Comparison of ENCODE assay signal across 28 mouse cellular contexts in genomic region chr10:11039323-11039722, GRCm38 (mm10). TPM values are rescaled to one million over a fixed set of nuclear protein-coding genes. Genes with fewer than 3 reads are reported as not detected.
DNase-seq lines count a peak whose midpoint lies in the region; ATAC-seq and TF ChIP-seq lines count a peak whose summit lies in the region.
"Had no signal": no experiment of that assay in that cellular context is flagged by ENCODE, and none has a peak within 500 bp of the region (broad histone marks: within the 10 kb centered on the region; RNA-seq: fewer than 3 reads in every experiment).

No protein-coding gene starts in this region.

- in situ Hi-C loops in ES-E14 (cut with MboI; ENCODE audit: low sequenced_read_pairs in 2 of 2, unreplicated experiment in 2 of 2): no loop called here

- no peak overlapping the region for H3K9ac ChIP-seq in heart, postnatal 0 days (replicated peaks; ENCODE audit: low read depth, low read length)
- no peak overlapping the region for H3K9ac ChIP-seq in heart, embryonic 12.5 days
- H3K9ac ChIP-seq in lung, embryonic 14.5 days: no peak overlapping the region
- no peak overlapping the region for H3K9ac ChIP-seq in ES-E14 (ENCODE audit: insufficient read depth, low read depth, low read length, poor library complexity, severe bottlenecking)
- no peak overlapping the region for H3K9ac ChIP-seq in stomach, postnatal 0 days (ENCODE audit: low read length)
- H3K9ac ChIP-seq: forebrain, postnatal 0 days; heart, embryonic 15.5 days; limb, embryonic 15.5 days; liver, embryonic 14.5 days; lung, embryonic 15.5 days; neural tube, embryonic 13.5 days had no signal

- H3K4me1 ChIP-seq in heart, postnatal 0 days (ENCODE audit: control insufficient read depth, insufficient read depth): no peaks in the 10 kb centered on the region
- no peaks in the 10 kb centered on the region for H3K4me1 ChIP-seq in heart, embryonic 12.5 days (replicated peaks)
- no peaks in the 10 kb centered on the region for H3K4me1 ChIP-seq in lung, embryonic 14.5 days (ENCODE audit: insufficient read depth)
- no peaks in the 10 kb centered on the region for H3K4me1 ChIP-seq in ES-E14 (ENCODE audit: control insufficient read depth in 2 of 2, insufficient read depth in 2 of 2, low read length in 2 of 2, poor library complexity in 1 of 2)
- H3K4me1 ChIP-seq in stomach, postnatal 0 days (replicated peaks; ENCODE audit: control insufficient read depth, insufficient read depth): no peaks in the 10 kb centered on the region
- H3K4me1 ChIP-seq: heart, embryonic 15.5 days; limb, embryonic 15.5 days; lung, embryonic 15.5 days; neural tube, embryonic 13.5 days had no signal

- no peaks in the 10 kb centered on the region for H3K9me3 ChIP-seq in heart, postnatal 0 days (replicated peaks; ENCODE audit: control insufficient read depth, low read length)
- no peaks in the 10 kb centered on the region for H3K9me3 ChIP-seq in heart, embryonic 12.5 days (replicated peaks)
- H3K9me3 ChIP-seq in lung, embryonic 14.5 days (ENCODE audit: low read depth, low read length): no peaks in the 10 kb centered on the region
- H3K9me3 ChIP-seq in ES-E14 (ENCODE audit: control insufficient read depth, insufficient read depth, low read depth, low read length): no peaks in the 10 kb centered on the region
- H3K9me3 ChIP-seq in stomach, postnatal 0 days (ENCODE audit: control insufficient read depth, low read length): no peaks in the 10 kb centered on the region
- H3K9me3 ChIP-seq: heart, embryonic 15.5 days; limb, embryonic 15.5 days; lung, embryonic 15.5 days; neural tube, embryonic 13.5 days had no signal

- no peak for DNase-seq in heart, postnatal 0 days (ENCODE audit: low spot score)
- DNase-seq in lung, embryonic 14.5 days: no peak
- no peak for DNase-seq in lung, postnatal 36 days
- DNase-seq in ES-E14 (ENCODE audit: low read depth, low spot score): no peak
- DNase-seq in stomach, postnatal 0 days (ENCODE audit: low spot score): no peak
- DNase-seq in cerebellum, adult 18-20 months: no peak
- DNase-seq: adrenal gland, postnatal 36 days; B cell, adult 2 months; cerebellum, adult 9-11 months; forebrain, postnatal 0 days; gastrocnemius, postnatal 36 days; kidney, adult 18-20 months; kidney, postnatal 10 days; left cerebral cortex, postnatal 4 days; lung, postnatal 4 days; midbrain, embryonic 14.5 days; retina, postnatal 1 day; right cerebral cortex, postnatal 25 days; thymus, postnatal 25 days had no signal

- no peak overlapping the region for H3K4me3 ChIP-seq in heart, postnatal 0 days (ENCODE audit: low read depth, low read length)
- H3K4me3 ChIP-seq in heart, embryonic 12.5 days: no peak overlapping the region
- H3K4me3 ChIP-seq in lung, embryonic 14.5 days (ENCODE audit: low read depth, low read length): no peak overlapping the region
- no peak overlapping the region for H3K4me3 ChIP-seq in ES-E14 (ENCODE audit: insufficient read depth in 1 of 2, low read depth in 1 of 2, low read length in 2 of 2, poor library complexity in 1 of 2, severe bottlenecking in 1 of 2)
- H3K4me3 ChIP-seq in stomach, postnatal 0 days (ENCODE audit: low read depth, low read length): no peak overlapping the region
- H3K4me3 ChIP-seq: heart, embryonic 15.5 days; limb, embryonic 15.5 days; lung, embryonic 15.5 days; myocyte; neural tube, embryonic 13.5 days had no signal

- ATAC-seq in heart, postnatal 0 days (ENCODE audit: insufficient read depth, low read depth): no peak
- no peak for ATAC-seq in heart, embryonic 12.5 days (ENCODE audit: insufficient number of reproducible peaks, low FRiP score)
- no peak for ATAC-seq in lung, embryonic 14.5 days (ENCODE audit: insufficient read depth)
- ATAC-seq in stomach, postnatal 0 days (ENCODE audit: low FRiP score, low TSS enrichment): no peak
- ATAC-seq in erythroblast, adult 5-6 weeks (replicated peaks; ENCODE audit: low FRiP score, poor library complexity, severe bottlenecking): no peak
- ATAC-seq: forebrain, postnatal 0 days had no signal

- peak; percentile 11; the same call in 1 of the 2 replicates for TF ChIP-seq CTCF in heart, postnatal 0 days (IDR thresholded peaks at IDR 0.05; ENCODE audit: low read depth)
- TF ChIP-seq CTCF in lung, embryonic 14.5 days (IDR thresholded peaks at IDR 0.05; ENCODE audit: low read depth): peak; percentile 29
- TF ChIP-seq CTCF in stomach, postnatal 0 days (IDR thresholded peaks at IDR 0.05; ENCODE audit: low read depth): peak; percentile 34

- TF ChIP-seq EP300 in heart, postnatal 0 days (IDR thresholded peaks at IDR 0.05; ENCODE audit: low read depth): no peak
- no peak for TF ChIP-seq EP300 in stomach, postnatal 0 days (optimal IDR thresholded peaks at IDR 0.05)

- no peak overlapping the region for H3K27ac ChIP-seq in heart, postnatal 0 days (ENCODE audit: low read depth)
- H3K27ac ChIP-seq in heart, embryonic 12.5 days (ENCODE audit: poor library complexity, severe bottlenecking): no peak overlapping the region
- H3K27ac ChIP-seq in lung, embryonic 14.5 days (ENCODE audit: low read depth): no peak overlapping the region
- H3K27ac ChIP-seq in ES-E14 (ENCODE audit: insufficient read depth, low read depth, low read length, poor library complexity, severe bottlenecking): no peak overlapping the region
- H3K27ac ChIP-seq in stomach, postnatal 0 days (replicated peaks): no peak overlapping the region
- H3K27ac ChIP-seq: heart, embryonic 15.5 days; limb, embryonic 15.5 days; liver, embryonic 14.5 days; lung, embryonic 15.5 days; neural tube, embryonic 13.5 days had no signal

- H3K36me3 ChIP-seq in heart, postnatal 0 days (replicated peaks; ENCODE audit: control insufficient read depth, insufficient read depth, low read length): no peaks in the 10 kb centered on the region
- no peaks in the 10 kb centered on the region for H3K36me3 ChIP-seq in heart, embryonic 12.5 days
- no peaks in the 10 kb centered on the region for H3K36me3 ChIP-seq in lung, embryonic 14.5 days (ENCODE audit: insufficient read depth)
- no peaks in the 10 kb centered on the region for H3K36me3 ChIP-seq in ES-E14 (ENCODE audit: control insufficient read depth, insufficient read depth, low read length, poor library complexity, severe bottlenecking)
- no peaks in the 10 kb centered on the region for H3K36me3 ChIP-seq in stomach, postnatal 0 days (ENCODE audit: control insufficient read depth, insufficient read depth, low read length)
- H3K36me3 ChIP-seq: heart, embryonic 15.5 days; limb, embryonic 15.5 days; lung, embryonic 15.5 days; neural tube, embryonic 13.5 days had no signal

- no peaks in the 10 kb centered on the region for H3K27me3 ChIP-seq in heart, postnatal 0 days (ENCODE audit: control insufficient read depth, insufficient read depth, low read length)
- no peaks in the 10 kb centered on the region for H3K27me3 ChIP-seq in heart, embryonic 12.5 days (replicated peaks)
- no peaks in the 10 kb centered on the region for H3K27me3 ChIP-seq in lung, embryonic 14.5 days (ENCODE audit: insufficient read depth, low read length)
- H3K27me3 ChIP-seq in stomach, postnatal 0 days (ENCODE audit: control insufficient read depth, insufficient read depth, low read length): no peaks in the 10 kb centered on the region
- H3K27me3 ChIP-seq: heart, embryonic 15.5 days; limb, embryonic 15.5 days; lung, embryonic 15.5 days; neural tube, embryonic 13.5 days had no signal

- H3K4me2 ChIP-seq in heart, postnatal 0 days (ENCODE audit: low read depth, low read length): no peak overlapping the region
- no peak overlapping the region for H3K4me2 ChIP-seq in heart, embryonic 12.5 days
- H3K4me2 ChIP-seq in lung, embryonic 14.5 days: no peak overlapping the region
- H3K4me2 ChIP-seq in stomach, postnatal 0 days (replicated peaks; ENCODE audit: low read depth): no peak overlapping the region
- H3K4me2 ChIP-seq: heart, embryonic 15.5 days; limb, embryonic 15.5 days; lung, embryonic 15.5 days; neural tube, embryonic 13.5 days had no signal

TF ChIP-seq in ES-E14, 5 proteins besides CTCF, POLR2A, EP300 and RAD21:
- no peak for TF ChIP-seq HCFC1 (IDR thresholded peaks at IDR 0.05; ENCODE audit: borderline replicate concordance, insufficient read depth, low read length)
- TF ChIP-seq ZC3H11A (IDR thresholded peaks at IDR 0.05; ENCODE audit: borderline replicate concordance, low read depth, low read length): peak; percentile 77

RNA-seq across cellular contexts. Expression of gene Grm1, which starts 42.8 kb away (rescaled TPM):
- 0.08 TPM in 1 of 2 replicates, not detected in the other for total RNA-seq in heart, postnatal 0 days (2014; rRNA removed; ENCODE audit: low replicate concordance)
- 0.07 TPM in 2 replicates for polyA plus RNA-seq in heart, postnatal 0 days (2015; fragmentation: Nextera tagmentation; extraction: Ambion mirVana)
- polyA plus RNA-seq in heart, embryonic 12.5 days (2016; fragmentation: Nextera tagmentation; extraction: Ambion mirVana): 0.09 and 0.12 TPM in 2 replicates
- 0.04 and 0.09 TPM in 2 replicates for polyA plus RNA-seq in lung, embryonic 14.5 days (2014; fragmentation: Nextera tagmentation; extraction: Ambion mirVana)
- not detected in 2 replicates for total RNA-seq in ES-E14 (2012; rRNA removed)
- polyA plus RNA-seq in stomach, postnatal 0 days (2015; fragmentation: Nextera tagmentation; extraction: Ambion mirVana): not detected in 2 replicates
- total RNA-seq in erythroblast, adult 5-6 weeks (2015; ENCODE audit: low replicate concordance): 1.9 TPM in 1 of 2 replicates, not detected in the other
- under 0.01 TPM in 1 of 2 replicates, not detected in the other for total RNA-seq in erythroblast, adult 5-6 weeks (2017; ENCODE audit: low replicate concordance)
- total RNA-seq: adrenal gland, postnatal 36 days; megakaryocyte-erythroid progenitor cell, adult 5-6 weeks had no signal
- polyA plus RNA-seq: liver, embryonic 14.5 days; lung, embryonic 15.5 days had no signal
